Mouse (Mus musculus) embryonic facial prominence, embryonic 14.5 days (tissue): Measurements from ENCODE around the gene Tm9sf3. TPM values are rescaled to one million over a fixed set of nuclear protein-coding genes. Genes with fewer than 3 reads are reported as not detected.

Source experiments
- ATAC-seq: fragments of 200-750 bp; cut with Nextera tagmentation; 2 replicates; pipeline ENCODE4 v1.8.0; 2017; ENCODE audit warnings: low read depth, moderate number of reproducible peaks, moderate TSS enrichment
- DNase-seq: peaks from one replicate; pipeline ENCODE4 v3.0.0-alpha.2; 2015; ENCODE audit warnings: low spot score
- H3K27ac ChIP-seq: fragments of 300-500 bp; sonication (generic); replicated peaks from 2 replicates; pipeline ENCODE4 v1.5.1; 2014; ENCODE audit warnings: low read depth, mild to moderate bottlenecking, low read length, moderate library complexity
- H3K27me3 ChIP-seq: fragments of 300-500 bp; sonication (generic); replicated peaks from 2 replicates; pipeline ENCODE4 v1.6.1; 2014; ENCODE audit warnings: low read length; ENCODE audit not compliant: control insufficient read depth, insufficient read depth
- H3K36me3 ChIP-seq: fragments of 300-500 bp; sonication (generic); 2 replicates; pipeline ENCODE4 v1.6.1; 2014; ENCODE audit warnings: low read length, mixed read lengths; ENCODE audit not compliant: control insufficient read depth, insufficient read depth
- H3K4me1 ChIP-seq: fragments of 300-500 bp; sonication (generic); 2 replicates; pipeline ENCODE4 v1.6.1; 2014; ENCODE audit warnings: antibody characterized with exemption, low read length; ENCODE audit not compliant: control insufficient read depth, insufficient read depth
- H3K4me2 ChIP-seq: fragments of 300-500 bp; sonication (generic); 2 replicates; pipeline ENCODE4 v1.6.1; 2014; ENCODE audit warnings: low read depth, mild to moderate bottlenecking, low read length, moderate library complexity, mixed read lengths
- H3K4me3 ChIP-seq: fragments of 300-500 bp; sonication (generic); 2 replicates; pipeline ENCODE4 v1.5.1; 2014; ENCODE audit warnings: low read depth, mild to moderate bottlenecking, low read length
- H3K9ac ChIP-seq: fragments of 300-500 bp; sonication (generic); 2 replicates; pipeline ENCODE4 v1.6.1; 2014; ENCODE audit warnings: low read depth, mild to moderate bottlenecking, low read length, moderate library complexity, mixed read lengths
- H3K9me3 ChIP-seq: fragments of 300-500 bp; sonication (generic); 2 replicates; pipeline ENCODE4 v1.6.1; 2016; ENCODE audit warnings: low read length; ENCODE audit not compliant: control insufficient read depth
- WGBS: fragments of 180-500 bp; shearing (Covaris S2); extraction: QIAGEN DNeasy Blood & Tissue Kit; methylation state at CpG from one replicate; pipeline ENCODE4 v1.1.7; 2014; 5-methylcytosine and 5-hydroxymethylcytosine counted together
- polyA plus RNA-seq: library from polyadenylated mRNA; unstranded; fragments of >200 nt; fragmentation: Nextera tagmentation; extraction: Ambion mirVana; gene quantifications from 2 replicates; pipeline ENCODE4 v1.2.1, GENCODE M21; 2014

Tm9sf3 gene
- polyA plus RNA-seq, 1 experiment from 2014 or later: 172 TPM

- no peak for DNase-seq
- no peak overlapping the region for H3K9ac ChIP-seq
- 0 out of 2 replicates have a peak, but pooled peaks cover 3% of the 10 kb centered on the region for H3K4me1 ChIP-seq
- WGBS: 74% methylated on average over 7 of the region's 7 CpGs
- H3K4me3 ChIP-seq: no peak overlapping the region
- H3K27ac ChIP-seq: no peak overlapping the region
- H3K27me3 ChIP-seq: no peaks in the 10 kb centered on the region
- ATAC-seq: no peak
- H3K9me3 ChIP-seq: no peaks in the 10 kb centered on the region
- H3K4me2 ChIP-seq: no peak overlapping the region
- H3K36me3 ChIP-seq: no peaks in the 10 kb centered on the region
These were observed 7.1 kb upstream of the Tm9sf3 start for GRCm38 (mm10) chr19:41270906-41271305.

- Histone ChIP-seq H3K4me2 (no peak overlapping the region), H3K27ac (no peak overlapping the region), H3K9ac (no peak overlapping the region), H3K27me3 (no peaks in the 10 kb centered on the region), H3K4me3 (no peak overlapping the region), H3K36me3 (no peaks in the 10 kb centered on the region), H3K4me1 (0 out of 2 replicates have a peak, but pooled peaks cover 3% of the 10 kb centered on the region), H3K9me3 (no peaks in the 10 kb centered on the region)
- WGBS: 58% methylated on average over 9 of the region's 9 CpGs
- ATAC-seq: peak; percentile 30; the same call in 1 of the 2 replicates
- DNase-seq: peak; percentile 65
These were observed 6.4 kb upstream of the Tm9sf3 start for GRCm38 (mm10) chr19:41270151-41270727.

- DNase-seq (no peak), ATAC-seq (no peak)
- Histone ChIP-seq H3K4me2 (no peak overlapping the region), H3K27me3 (no peaks in the 10 kb centered on the region), H3K9me3 (no peaks in the 10 kb centered on the region), H3K4me1 (0 out of 2 replicates have a peak, but pooled peaks cover 7% of the 10 kb centered on the region), H3K27ac (no peak overlapping the region), H3K9ac (no peak overlapping the region), H3K4me3 (no peak overlapping the region), H3K36me3 (no peaks in the 10 kb centered on the region)
- WGBS: 50% methylated on average over 8 of the region's 8 CpGs
These were observed 2.6 kb upstream of the Tm9sf3 start for GRCm38 (mm10) chr19:41266251-41266901.

GRCm38 (mm10) chr19:41264331-41264799 is 568 bp upstream of the Tm9sf3 start:
- DNase-seq: peak; percentile 17
- no peaks in the 10 kb centered on the region for H3K36me3 ChIP-seq

GRCm38 (mm10) chr19:41262712-41263629 is 826 bp downstream of the Tm9sf3 start:
- peaks cover 4% of the 10 kb centered on the region; the same call in 1 of the 2 replicates for H3K4me1 ChIP-seq
- H3K9me3 ChIP-seq: no peaks in the 10 kb centered on the region
- ATAC-seq: peak; percentile 85
- no peaks in the 10 kb centered on the region for H3K36me3 ChIP-seq
- no peaks in the 10 kb centered on the region for H3K27me3 ChIP-seq
- H3K4me3 ChIP-seq: peak overlapping the region; percentile 92
- DNase-seq: peak; percentile 74
- H3K4me2 ChIP-seq: peak overlapping the region; percentile 77
- peak overlapping the region; percentile 99 for H3K9ac ChIP-seq
- whole genome bisulfite sequencing: 7% methylated on average over 31 of the region's 51 CpGs
- peak overlapping the region; percentile 99 for H3K27ac ChIP-seq

More at GRCm38 (mm10) chr19:41264331-41264799, 568 bp upstream of the Tm9sf3 start:
- Histone ChIP-seq H3K27me3 (no peaks in the 10 kb centered on the region), H3K9ac (peak overlapping the region; percentile 99), H3K4me2 (peak overlapping the region; percentile 77), H3K9me3 (no peaks in the 10 kb centered on the region), H3K4me1 (peaks cover 4% of the 10 kb centered on the region; the same call in 1 of the 2 replicates), H3K27ac (peak overlapping the region; percentile 99), H3K4me3 (peak overlapping the region; percentile 92)
- no peak for ATAC-seq
- WGBS: 34% methylated on average over 13 of the region's 13 CpGs

- no peak overlapping the region for H3K9ac ChIP-seq
- H3K36me3 ChIP-seq: 0 out of 2 replicates have a peak, but pooled peaks cover 3% of the 10 kb centered on the region
- ATAC-seq: no peak
- H3K27me3 ChIP-seq: no peaks in the 10 kb centered on the region
- no peak overlapping the region for H3K4me2 ChIP-seq
- no peaks in the 10 kb centered on the region for H3K9me3 ChIP-seq
- 84% methylated on average over 3 of the region's 3 CpGs for WGBS
- peaks cover 4% of the 10 kb centered on the region; the same call in 1 of the 2 replicates for H3K4me1 ChIP-seq
- H3K27ac ChIP-seq: no peak overlapping the region
- no peak overlapping the region for H3K4me3 ChIP-seq
- no peak for DNase-seq
These were observed 3.1 kb downstream of the Tm9sf3 start for GRCm38 (mm10) chr19:41260736-41261135.

GRCm38 (mm10) chr19:41259256-41259655 is 4.5 kb downstream of the Tm9sf3 start:
- H3K9me3 ChIP-seq: no peaks in the 10 kb centered on the region
- no peaks in the 10 kb centered on the region for H3K27me3 ChIP-seq
- H3K4me2 ChIP-seq: no peak overlapping the region
- no peak overlapping the region for H3K9ac ChIP-seq
- no peak for DNase-seq
- no peak overlapping the region for H3K4me3 ChIP-seq
- 77% methylated on average over 6 of the region's 6 CpGs for WGBS
- no peak for ATAC-seq
- no peak overlapping the region for H3K27ac ChIP-seq
- 0 out of 2 replicates have a peak, but pooled peaks cover 6% of the 10 kb centered on the region for H3K36me3 ChIP-seq
- no peaks in the 10 kb centered on the region; the same call in 1 of the 2 replicates for H3K4me1 ChIP-seq

- Histone ChIP-seq H3K9ac (no peak overlapping the region), H3K27me3 (no peaks in the 10 kb centered on the region), H3K9me3 (no peaks in the 10 kb centered on the region), H3K4me1 (no peaks in the 10 kb centered on the region; the same call in 1 of the 2 replicates), H3K4me2 (no peak overlapping the region), H3K36me3 (0 out of 2 replicates have a peak, but pooled peaks cover 8% of the 10 kb centered on the region), H3K4me3 (no peak overlapping the region), H3K27ac (no peak overlapping the region)
- DNase-seq: peak; percentile 38
- WGBS: 36% methylated on average over 2 of the region's 2 CpGs
- no peak for ATAC-seq
These were observed 5.1 kb downstream of the Tm9sf3 start for GRCm38 (mm10) chr19:41258707-41259106.
